Mouse (Mus musculus) kidney, postnatal 25 days (tissue): ENCODE results near the gene Pitpnm2.

Source experiments
- DNase-seq, 2 experiments: peaks; one replicate each; pipeline ENCODE4 v3.0.0; 2021; ENCODE audit warnings: mixed read lengths in 2 of 2

Pitpnm2 gene

DNA sequence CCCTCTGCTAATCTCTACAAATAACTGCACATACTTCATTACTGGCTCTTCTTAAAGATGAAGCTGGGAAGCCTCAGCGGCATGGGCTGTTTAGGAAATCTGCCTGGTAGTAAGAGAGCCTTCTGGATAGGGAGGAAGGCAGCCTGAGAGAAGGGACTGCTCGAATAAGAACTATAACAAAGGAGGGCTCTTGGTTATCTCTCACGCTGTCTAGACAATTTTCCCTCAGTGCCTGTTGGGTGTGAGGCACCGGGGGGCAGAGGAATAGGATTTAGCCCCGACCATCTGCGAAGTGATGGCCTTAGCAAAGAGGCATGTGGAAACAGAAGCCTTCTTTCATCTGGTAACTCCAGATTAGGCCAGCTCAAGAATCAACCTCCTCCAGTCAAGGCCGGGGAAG lies 2.3 kb downstream of the Pitpnm2 start:
- no peak for DNase-seq

DNA sequence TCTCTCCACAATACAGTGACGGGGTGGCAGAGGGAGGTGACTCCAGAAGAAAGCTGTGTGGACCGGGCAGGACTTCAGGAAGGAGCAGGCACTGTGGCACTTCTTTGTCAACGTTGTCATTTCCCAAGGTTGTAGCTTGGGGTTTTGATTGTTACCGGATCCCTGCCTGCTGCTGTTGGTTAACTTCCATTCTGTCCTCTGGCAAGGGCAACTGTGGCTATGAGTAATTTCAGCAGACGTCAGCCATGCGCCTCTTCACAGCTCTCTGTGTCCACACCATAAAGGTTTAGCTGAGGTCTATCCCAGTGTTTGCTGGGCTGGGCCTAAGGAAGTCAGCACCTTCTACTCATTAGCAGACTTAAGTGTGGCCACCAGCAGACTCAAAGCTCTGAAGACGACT lies 4.7 kb downstream of the Pitpnm2 start:
- no peak for DNase-seq

DNA sequence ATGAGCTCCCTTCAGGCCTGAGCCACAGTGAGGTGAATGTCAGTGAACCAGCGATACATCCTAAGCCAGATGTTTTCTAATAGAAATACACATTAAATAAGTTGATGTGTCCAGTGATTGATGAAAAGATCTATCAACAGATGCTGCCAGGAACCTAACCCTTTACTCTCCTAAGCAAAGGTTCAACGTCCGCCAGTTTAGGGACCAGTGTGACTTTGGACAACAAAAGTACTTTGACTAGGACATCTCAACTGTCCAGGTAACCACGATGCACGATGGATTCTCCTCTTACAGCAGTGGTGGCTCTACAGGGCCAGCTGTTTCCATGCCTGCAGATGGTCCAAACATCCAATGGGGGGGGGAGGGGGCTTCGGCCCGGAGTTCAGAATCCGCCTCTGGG lies 5.1 kb downstream of the Pitpnm2 start:
- no peak for DNase-seq

DNA sequence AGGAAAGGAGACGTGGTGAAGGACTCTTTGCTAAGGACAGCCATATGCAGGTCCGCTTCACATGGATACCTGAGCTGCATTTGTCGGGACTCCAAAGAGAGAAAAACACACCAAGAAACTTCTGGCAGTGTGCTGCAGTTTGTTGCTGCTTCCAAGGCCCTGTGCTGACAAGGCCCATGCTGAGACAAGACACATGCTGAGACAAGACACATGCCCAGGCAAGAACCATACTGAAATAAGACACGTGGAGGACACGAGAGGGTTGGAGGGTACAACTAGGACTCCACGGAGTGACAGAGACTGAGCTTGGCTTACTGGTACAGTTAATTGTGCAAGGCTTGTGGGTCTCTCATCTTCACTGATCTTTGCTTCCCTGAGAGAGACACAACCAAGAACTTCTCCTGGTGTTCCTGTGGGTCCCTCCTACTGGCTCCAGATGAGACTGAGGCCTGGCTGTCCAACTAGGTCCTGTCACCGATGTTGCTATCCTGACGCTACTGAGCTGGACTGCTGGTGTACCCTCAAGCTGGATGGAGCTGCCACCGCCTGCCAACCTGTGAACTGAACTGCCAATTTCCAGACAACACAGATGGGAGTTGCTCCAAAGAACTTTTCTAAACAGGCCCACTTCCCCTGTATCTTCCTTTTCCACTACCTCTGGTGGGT lies 6.2 kb downstream of the Pitpnm2 start:
- DNase-seq: no peak

DNA sequence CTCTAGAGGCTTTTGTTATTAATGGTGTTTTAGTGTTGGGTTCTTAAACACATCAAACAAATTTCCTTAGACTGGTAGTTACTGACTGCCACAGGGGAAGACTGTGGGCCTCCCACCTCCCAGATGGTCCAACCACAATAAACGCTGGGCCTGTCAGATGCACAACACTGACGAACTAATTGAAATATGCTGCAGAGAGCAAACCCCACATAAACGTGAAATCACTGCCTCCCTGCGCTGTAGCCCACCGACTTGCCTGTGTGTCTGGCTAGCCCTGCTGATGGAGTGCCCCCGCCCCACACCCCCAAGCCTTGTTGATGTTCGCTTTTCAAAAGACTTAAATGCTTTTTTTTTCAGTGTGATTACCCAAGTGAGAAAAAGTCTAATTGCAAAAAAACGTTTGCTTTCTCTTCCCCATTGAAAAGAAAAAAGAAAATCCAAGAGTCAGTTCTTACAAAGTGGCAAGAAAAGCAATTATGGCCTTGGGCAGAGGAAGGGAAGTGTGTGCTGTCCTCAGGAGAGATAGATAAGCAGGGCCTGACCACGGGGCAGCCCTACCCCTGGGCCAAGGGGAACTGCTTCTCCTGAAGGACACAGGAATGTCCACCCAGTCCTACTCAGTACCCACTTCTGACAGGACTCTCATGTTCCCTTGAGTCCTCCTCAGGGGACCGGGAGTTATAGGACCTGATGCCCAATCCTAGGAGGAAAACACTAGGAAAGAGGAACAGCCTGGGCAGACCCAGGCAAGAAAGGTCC lies 7.7 kb downstream of the Pitpnm2 start:
- DNase-seq: no peak

DNA sequence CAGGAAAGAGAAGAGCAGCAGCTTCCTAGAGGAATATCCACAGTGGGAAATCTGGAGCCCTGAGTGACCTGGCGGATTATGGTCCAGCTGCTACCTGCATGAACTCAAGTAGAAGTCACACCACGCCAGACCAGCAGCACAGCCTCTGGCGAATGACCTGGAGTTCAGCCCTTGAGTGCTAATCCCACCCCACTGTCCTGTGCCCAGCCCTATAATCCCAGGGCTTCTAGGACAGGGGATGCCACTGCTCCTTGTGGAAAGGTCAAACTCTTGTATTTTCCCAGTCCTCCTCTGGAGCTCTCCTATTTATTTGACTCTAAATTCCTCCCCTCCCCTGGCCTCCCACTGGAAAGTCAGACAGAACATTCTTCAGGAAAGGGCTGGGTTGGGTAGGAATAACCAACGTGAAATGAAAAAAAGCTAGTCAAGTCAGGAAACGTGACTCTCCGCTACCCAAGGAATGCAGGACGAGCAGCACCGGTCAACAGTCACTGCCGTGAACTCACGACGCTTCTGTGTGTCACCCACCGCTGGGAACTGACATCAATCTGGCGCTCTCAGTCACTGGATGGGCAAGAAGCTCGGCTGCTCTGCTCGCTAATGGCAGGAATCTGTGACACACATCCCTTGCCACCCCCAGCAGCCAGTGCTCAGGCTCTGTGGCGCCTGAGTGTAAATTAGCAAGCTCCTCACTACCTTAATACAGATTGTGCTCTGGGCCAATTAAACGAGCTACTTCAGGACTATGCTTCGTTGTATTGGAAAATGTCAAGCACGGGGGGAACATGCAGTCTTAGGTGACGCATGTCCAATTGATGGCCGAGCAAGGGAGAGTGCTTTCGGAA lies 8.5 kb downstream of the Pitpnm2 start:
- peak; percentile 41 to 79 for DNase-seq

DNA sequence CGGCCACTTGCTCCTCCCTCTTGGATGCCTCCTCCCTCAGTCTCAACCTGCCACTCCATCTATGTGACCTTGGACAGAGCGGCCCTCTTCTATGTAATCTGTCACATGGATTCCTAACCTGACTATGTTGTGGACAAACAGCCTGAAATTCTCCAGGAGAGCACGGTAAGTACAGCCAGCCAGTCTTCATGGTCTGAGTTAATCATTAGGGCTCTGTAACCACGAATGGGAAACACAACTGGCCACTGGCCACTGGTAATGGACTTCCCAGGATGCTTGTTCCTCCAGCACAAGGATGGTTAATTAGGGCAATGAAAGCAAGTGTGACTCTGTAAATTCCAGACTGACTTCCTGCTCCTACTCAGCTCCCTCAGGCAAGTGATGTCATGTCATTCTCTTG lies 13.4 kb downstream of the Pitpnm2 start:
- peak; percentile 64 to 87 for DNase-seq

DNA sequence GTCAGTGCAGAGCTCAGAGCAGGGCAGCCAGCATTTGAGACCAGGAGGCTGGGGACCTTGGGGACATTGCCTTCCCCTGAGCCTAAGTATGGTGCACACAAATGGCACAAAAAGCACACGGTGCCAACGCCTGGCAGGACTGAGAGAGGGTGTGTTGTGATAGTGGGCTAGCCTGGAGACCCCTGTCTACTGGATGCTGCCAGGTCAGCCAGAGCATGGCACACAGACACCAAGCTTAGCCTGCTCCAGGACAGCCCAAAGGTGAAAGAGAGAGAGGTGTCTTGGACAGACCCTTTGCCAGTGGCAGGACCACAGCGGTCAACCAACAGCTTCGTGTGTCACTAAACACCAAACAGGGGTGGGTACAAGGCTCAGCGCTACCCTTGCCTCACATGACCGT lies 14.8 kb downstream of the Pitpnm2 start:
- no peak for DNase-seq

DNA sequence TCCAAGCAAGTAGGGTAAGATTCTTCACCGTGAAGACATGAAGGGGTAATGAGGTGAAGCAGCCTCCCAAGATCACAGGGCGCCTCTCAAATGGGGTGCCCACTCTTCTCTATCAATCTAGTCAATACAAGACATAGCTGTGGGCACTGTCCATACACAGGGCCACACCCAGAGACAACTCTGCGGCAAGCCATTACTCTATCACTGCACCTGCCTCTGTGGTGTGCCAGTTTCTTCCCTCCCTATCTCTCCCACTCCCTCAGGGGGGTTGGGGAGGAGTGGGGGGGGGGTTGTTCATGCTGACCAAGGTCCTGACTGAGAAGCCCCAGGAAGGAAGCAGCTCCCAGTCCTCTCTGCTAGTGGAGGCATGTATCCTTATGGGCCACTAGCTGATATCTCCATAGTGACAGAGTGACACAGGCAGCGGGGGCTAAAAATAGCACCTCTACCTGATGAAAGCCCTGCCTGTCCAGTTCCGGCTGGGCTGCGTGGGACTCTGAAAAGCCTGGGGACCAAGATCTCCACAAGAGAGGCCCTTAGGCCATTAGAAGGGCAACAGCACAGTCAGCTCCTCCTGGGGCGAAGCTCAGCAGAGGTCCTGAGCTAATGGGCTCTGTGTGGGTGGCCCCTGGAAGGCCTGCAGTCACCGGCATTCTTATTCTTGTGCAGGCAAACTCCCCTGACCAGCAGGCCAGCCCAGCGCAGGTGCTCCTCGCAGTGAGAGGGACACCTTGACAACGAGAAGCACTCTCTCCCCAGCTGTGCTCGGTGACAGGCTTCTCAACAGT lies 15.5 kb downstream of the Pitpnm2 start:
- no peak for DNase-seq

DNA sequence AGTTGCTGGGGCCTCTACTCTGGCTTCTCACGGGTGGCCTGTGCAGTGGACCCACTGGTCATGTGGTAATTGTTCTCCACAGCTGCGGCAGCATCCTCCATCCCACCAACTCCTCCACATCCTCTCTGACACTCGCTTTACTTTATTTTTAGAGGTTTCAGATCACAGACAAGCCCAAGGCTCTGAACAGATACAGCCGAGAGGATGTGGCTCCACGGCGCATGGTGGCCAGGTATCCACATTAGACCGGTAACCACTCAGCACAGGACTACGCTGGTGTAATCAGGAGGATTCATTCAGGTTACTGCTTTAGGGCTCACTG lies 16.5 kb downstream of the Pitpnm2 start:
- DNase-seq: no peak

DNA sequence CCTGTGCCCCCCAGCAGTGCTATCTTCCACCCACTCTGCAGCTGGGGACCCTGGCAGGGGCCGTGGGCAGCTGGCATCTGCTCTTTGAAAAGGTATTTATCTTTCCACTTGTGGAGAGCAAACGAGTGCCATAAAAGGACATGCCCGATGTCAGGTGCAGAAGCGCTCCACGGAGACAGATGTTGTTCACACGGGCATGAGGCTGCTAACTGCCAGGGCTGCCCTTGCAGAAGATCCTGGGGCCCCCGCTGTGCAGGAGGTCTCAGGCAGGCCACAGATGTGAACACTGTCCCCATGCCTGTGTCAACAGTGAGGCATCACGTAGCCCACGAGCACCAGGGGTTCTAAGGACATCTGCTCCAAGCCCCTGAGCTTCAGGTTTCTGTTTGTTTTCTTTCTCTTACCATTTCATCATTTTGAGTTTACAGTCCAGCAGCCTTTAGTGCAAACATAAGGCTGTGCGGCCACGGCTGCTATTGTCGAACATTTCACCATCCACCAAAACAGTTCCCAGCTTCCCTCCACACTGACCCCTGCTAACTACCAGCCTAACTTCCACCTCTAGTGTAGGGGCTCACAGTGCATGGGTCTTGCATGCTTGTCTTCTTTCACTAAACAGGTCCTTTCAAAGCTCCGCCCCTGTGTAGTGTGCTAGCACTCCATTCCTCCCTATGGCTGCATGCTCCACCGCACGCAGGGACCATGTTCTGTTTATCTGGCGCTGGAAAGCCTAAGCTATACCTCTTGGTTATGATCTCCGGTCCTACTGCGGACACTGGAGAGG lies 17.0 kb downstream of the Pitpnm2 start:
- no peak for DNase-seq

DNA sequence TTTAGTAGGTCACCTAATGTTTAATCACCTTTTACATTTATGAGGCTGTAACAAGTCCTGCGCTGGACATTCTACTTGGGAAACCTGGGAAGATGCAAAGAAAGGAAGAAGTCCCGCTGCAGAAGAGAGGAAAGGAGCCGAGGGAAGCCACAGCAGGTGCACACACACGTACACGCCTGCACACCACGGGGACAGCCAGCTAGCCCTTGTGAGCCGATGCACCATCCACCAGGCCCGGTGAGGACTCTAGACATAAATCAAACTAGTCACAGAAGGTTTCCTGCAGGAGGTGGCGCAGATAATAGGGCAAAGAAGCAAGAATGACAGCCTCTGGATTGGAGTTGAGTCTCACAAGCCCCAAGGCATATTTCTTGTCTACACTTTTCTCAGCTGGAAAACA lies 19.1 kb downstream of the Pitpnm2 start:
- DNase-seq: no peak

DNA sequence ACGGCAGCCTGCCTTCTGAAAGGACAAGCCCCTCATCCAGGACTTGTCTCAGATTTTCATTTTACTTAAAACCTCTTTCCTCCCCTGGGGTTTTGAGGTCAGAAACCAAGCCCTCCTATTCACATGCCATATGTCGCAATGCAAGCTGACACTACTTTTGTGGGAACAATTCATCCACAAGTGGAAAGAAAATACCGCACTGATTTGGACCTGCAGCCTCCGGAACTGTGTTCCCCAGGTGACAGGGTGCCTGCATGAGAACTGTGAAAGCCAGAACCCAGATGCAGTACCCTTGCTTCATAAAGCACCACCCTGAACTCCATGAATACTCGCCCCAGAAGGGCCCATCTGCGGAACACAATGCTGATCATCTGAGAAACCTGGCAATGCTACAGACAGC lies 22.4 kb downstream of the Pitpnm2 start:
- DNase-seq: no peak

DNA sequence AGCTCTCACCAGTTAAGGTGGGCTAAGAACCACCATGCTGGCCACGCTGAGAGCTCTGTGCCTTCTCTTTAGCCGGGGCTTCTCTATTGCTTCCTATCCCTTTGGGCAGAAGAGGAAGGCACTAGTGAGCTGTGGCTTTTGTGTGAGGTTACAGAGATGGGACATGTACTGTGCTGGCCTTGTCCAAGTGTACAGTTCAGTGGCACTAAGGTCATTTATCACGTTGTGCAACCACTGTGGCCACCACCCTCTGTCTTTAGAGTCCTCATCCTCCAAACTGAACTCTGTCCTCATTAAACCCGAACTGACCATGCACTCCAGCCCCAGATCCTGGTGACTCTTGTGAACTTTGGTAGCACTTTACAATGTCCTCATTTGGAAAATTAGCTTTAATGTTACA lies 23.1 kb downstream of the Pitpnm2 start:
- peak; percentile 30 to 71 for DNase-seq

DNA sequence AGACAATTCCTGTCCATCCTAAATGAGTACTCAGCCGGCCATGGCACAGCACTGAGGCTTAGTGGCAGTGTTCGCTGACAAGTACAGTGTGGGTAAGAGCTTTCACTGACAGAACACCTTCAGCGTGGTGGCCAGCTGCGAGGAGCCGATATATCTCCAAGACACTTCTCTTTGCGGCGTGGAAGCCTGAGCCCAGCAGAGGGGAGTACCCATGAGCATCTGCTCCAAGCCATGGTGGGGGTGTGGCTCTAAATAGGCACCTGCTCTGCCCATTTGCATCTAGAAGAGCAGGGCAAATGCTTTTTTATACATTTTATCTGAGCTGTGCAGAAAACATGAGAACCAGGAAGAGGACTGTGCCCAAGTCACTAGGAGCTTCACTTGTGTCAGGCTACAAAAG lies 23.7 kb downstream of the Pitpnm2 start:
- no peak for DNase-seq

DNA sequence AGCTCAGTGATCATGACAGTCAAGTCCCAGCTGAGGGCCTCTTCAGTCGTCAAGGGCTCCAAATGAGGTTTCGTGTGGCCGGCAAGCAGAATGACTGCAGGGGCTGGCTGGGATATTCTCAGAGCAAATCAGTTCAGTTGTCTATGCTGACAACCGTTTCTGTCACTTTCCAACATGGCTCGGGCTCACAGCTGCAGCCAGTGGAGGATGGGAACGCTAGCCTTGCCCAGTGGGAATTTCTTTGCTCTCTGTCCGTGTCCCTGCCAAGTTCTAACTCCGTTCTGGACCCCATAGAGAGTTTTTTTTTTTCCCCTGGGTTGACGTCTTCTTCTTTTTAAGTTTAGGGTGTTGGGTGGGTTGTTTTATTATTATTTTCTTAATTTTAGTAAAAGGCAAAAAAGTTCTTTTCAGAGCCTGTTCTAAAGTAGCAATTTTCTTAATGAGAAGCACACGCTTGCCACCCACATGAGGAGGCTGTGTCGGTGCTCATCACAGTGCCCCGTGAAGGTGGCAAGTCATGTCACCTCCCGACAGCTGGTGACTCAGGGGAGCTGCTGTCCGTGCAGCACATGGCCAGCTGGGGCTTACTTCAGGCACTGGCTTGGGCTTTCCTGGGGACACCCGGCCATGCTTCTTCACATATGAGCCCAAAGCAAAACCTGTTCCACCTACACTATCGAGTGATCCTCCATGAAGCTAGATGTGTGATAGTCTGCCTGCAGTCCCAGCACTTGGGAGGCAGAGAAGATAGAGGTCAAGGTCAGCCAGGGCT lies 25.1 kb downstream of the Pitpnm2 start:
- no peak for DNase-seq

DNA sequence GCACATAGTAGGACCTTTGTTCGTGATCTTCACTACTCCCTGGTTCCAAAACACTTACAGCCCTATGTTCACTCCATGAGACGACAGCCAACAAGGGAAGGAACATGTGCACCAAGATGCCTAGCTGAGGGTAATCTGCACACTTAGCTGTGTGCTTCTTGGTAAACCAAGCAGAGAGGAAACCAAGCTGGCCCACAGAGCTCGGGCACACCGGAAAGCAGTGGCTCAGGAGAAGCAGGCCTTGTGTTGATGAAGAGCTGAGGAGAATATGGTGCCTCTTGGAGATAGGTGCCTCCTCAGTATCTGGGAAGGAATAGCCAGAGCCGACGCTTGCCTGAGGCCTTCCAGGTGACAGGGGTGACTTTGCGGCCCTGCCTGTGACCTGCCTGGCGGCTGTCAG lies 26.0 kb downstream of the Pitpnm2 start:
- DNase-seq: no peak

DNA sequence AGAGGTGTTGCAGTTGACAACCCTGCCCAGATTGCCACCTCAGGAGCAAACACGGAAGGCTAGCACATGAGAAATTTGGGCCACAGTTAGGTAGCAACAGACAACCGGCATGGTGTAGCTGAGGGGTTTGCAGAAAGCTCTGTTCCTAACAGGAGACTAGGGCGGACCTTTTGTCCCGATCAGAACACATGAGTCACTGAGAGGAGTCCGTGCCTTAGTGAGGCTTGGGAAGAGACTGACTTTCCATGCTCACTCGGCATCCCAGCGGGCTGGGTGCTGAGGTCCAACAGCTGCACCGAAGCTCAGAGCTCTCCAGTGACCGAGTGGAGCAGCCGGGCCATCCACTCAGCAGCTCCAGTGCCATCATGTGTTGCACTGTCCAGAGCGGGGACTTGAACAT lies 26.9 kb downstream of the Pitpnm2 start:
- no peak for DNase-seq

DNA sequence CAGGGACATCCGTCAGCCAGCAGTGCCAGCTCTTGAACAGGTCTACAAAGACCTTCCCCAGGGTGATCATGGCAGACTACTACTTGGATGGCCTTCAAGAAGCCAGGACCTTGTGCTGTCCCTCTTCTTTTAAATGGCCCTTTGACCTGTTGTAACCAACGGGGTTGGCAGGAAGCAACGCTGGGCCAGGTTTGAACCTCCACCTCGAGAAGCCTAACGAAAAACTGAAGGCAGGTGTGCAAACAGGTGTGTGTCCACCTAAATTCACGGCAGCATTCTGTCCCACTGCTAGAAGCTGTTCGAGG lies 27.9 kb downstream of the Pitpnm2 start:
- DNase-seq: no peak

DNA sequence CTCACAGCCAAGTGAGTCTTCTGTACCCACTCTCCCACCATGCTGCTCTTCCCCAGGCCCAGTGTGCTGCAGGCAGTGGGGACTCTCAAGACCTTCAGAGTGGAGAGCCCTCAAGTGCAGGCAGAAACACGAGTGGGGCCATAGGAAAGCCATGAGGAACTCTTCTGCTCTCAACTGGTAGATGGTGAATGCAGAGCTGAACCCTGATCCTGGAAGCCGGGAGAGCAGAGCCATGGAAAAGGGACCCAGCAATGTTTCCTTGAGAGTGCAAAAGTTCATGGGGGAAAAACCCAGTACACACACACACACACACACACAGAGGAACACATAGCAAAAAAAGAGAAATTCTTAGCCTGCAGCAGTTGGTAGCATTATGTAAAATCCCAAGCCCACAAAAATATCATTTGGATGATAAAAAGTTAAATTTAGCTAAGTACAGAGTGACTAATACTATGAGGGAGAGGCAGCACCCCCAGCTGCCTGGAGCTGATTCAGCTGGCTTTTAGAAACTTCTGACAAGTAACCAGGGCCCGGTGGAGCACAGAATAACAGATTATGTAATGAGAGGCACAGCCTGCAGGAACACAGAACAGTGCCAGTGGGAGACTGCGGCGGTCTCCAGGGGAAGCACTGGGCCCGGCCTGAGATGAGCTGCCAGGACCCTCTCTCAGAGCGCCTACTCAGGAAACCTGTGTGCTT lies 28.4 kb downstream of the Pitpnm2 start:
- peak; percentile 65 to 90 for DNase-seq

DNA sequence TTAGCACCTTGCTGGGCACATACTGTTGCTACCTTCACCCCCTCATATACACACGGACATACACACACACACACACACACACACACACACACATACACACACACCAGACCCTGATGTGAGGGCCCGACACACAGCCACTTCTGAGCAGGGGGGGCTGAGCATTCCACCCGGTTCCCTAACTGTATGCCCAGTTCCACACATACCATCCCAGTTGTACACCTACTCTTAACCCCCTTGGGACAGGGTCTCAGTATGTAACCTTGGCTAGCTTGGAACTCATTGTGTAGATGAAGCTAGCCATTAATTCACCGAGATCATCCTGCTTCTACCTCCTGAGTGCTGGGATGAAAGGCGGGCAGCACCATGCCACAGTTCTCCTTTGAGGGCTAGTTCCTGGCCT lies 29.0 kb downstream of the Pitpnm2 start:
- no peak for DNase-seq
